Mouse (Mus musculus) gastrocnemius, postnatal 25 days (tissue): ENCODE data around the gene Slc25a22. TPM values are rescaled to one million over a fixed set of nuclear protein-coding genes. Genes with fewer than 3 reads are reported as not detected.
"Not testable (repeated sequence)": the region's sequence is repeated elsewhere in the genome, so short reads cannot be mapped to it uniquely, and the experiment has no call there.

Source experiments
- DNase-seq: peaks from one replicate; pipeline ENCODE4 v3.0.0; 2022
- total RNA-seq, 2 experiments: library from RNA; stranded (reverse); gene quantifications; 1 replicate in 1 of 2; 2 replicates in 1 of 2; pipeline ENCODE4 v1.2.3; 2021

The Slc25a22 gene
- total RNA-seq, 2 experiments from 2014 or later = 17.1 to 32.9 TPM

GRCm38 (mm10) chr7:141457986-141458660, 20.4 kb upstream of the Slc25a22 start:
- no peak for DNase-seq

- DNase-seq = no peak
These were observed 19.5 kb upstream of the Slc25a22 start for GRCm38 (mm10) chr7:141457236-141457635.

GRCm38 (mm10) chr7:141456739-141457138, 19.0 kb upstream of the Slc25a22 start:
- DNase-seq = peak; percentile 58

GRCm38 (mm10) chr7:141455610-141456314, 18.1 kb upstream of the Slc25a22 start:
- peak; percentile 87 for DNase-seq

GRCm38 (mm10) chr7:141454967-141455551, 17.4 kb upstream of the Slc25a22 start, which contains the start of gene Pnpla2:
Gene Pnpla2 (plus strand): TSS chr7:141455198.
- DNase-seq = peak; percentile 95

- no peak for DNase-seq
These were observed 15.9 kb upstream of the Slc25a22 start for GRCm38 (mm10) chr7:141453636-141454035.

- no peak for DNase-seq
These were observed 14.2 kb upstream of the Slc25a22 start for GRCm38 (mm10) chr7:141451928-141452327.

- peak; percentile 93 for DNase-seq
These were observed 9.7 kb upstream of the Slc25a22 start, which contains the start of gene Rplp2 for GRCm38 (mm10) chr7:141447110-141447991. Gene Rplp2 (plus strand): TSS chr7:141447370.

- not testable (repeated sequence) for DNase-seq
These were observed 8.7 kb upstream of the Slc25a22 start for GRCm38 (mm10) chr7:141446374-141446773.

- peak; percentile 59 for DNase-seq
These were observed 6.1 kb upstream of the Slc25a22 start, which contains the start of gene Pidd1 for GRCm38 (mm10) chr7:141443828-141444237. Gene Pidd1 (minus strand): TSS chr7:141444025.

- no peak for DNase-seq
These were observed 5.6 kb upstream of the Slc25a22 start for GRCm38 (mm10) chr7:141443081-141443821.

GRCm38 (mm10) chr7:141442199-141442598, 4.5 kb upstream of the Slc25a22 start:
- DNase-seq = no peak

GRCm38 (mm10) chr7:141441460-141441859, 3.8 kb upstream of the Slc25a22 start:
- DNase-seq = no peak

GRCm38 (mm10) chr7:141440613-141441012, 2.9 kb upstream of the Slc25a22 start:
- peak; percentile 52 for DNase-seq

- DNase-seq = no peak
These were observed 2.1 kb upstream of the Slc25a22 start for GRCm38 (mm10) chr7:141439811-141440210.

GRCm38 (mm10) chr7:141439140-141439679, 1.5 kb upstream of the Slc25a22 start:
- DNase-seq = no peak

- DNase-seq = no peak
These were observed 693 bp upstream of the Slc25a22 start for GRCm38 (mm10) chr7:141438201-141438968.

GRCm38 (mm10) chr7:141436523-141436892, 1.2 kb downstream of the Slc25a22 start:
- no peak for DNase-seq

- DNase-seq = no peak
These were observed 1.7 kb downstream of the Slc25a22 start for GRCm38 (mm10) chr7:141435856-141436522.
